Mouse (Mus musculus) hindbrain, postnatal 0 days (tissue): ENCODE results near the gene Six5. TPM values are rescaled to one million over a fixed set of nuclear protein-coding genes. Genes with fewer than 3 reads are reported as not detected.

Experiments used
- ATAC-seq: fragments of 200-750 bp; cut with Nextera tagmentation; 2 replicates; pipeline ENCODE4 v1.8.0; 2017; ENCODE audit warnings: mild to moderate bottlenecking, moderate TSS enrichment, moderate library complexity
- DNase-seq: peaks from one replicate; pipeline ENCODE4 v3.0.0-alpha.2; 2015; ENCODE audit warnings: low spot score
- H3K27ac ChIP-seq: fragments of 300-500 bp; sonication (generic); 2 replicates; pipeline ENCODE4 v1.5.1; 2014; ENCODE audit warnings: mild to moderate bottlenecking
- H3K27me3 ChIP-seq: fragments of 300-500 bp; sonication (generic); 2 replicates; pipeline ENCODE4 v1.6.1; 2014; ENCODE audit warnings: low read length, mixed read lengths; ENCODE audit not compliant: insufficient read depth
- H3K36me3 ChIP-seq: fragments of 300-500 bp; sonication (generic); 2 replicates; pipeline ENCODE4 v1.6.1; 2014; ENCODE audit warnings: low read length, mixed read lengths; ENCODE audit not compliant: insufficient read depth
- H3K4me1 ChIP-seq: fragments of 300-500 bp; sonication (generic); 2 replicates; pipeline ENCODE4 v1.6.1; 2014; ENCODE audit warnings: antibody characterized with exemption, low read length, mixed read lengths; ENCODE audit not compliant: insufficient read depth
- H3K4me2 ChIP-seq: fragments of 300-500 bp; sonication (generic); 2 replicates; pipeline ENCODE4 v1.6.1; 2014; ENCODE audit warnings: low read depth, mild to moderate bottlenecking, low read length, moderate library complexity, mixed read lengths
- H3K4me3 ChIP-seq: fragments of 300-500 bp; sonication (generic); 2 replicates; pipeline ENCODE4 v1.5.1; 2014; ENCODE audit warnings: low read length
- H3K9ac ChIP-seq: fragments of 300-500 bp; sonication (generic); replicated peaks from 2 replicates; pipeline ENCODE4 v1.6.1; 2014; ENCODE audit warnings: mild to moderate bottlenecking, low read length, moderate library complexity, mixed read lengths
- H3K9me3 ChIP-seq: fragments of 300-500 bp; sonication (generic); 2 replicates; pipeline ENCODE4 v1.6.1; 2016; ENCODE audit warnings: low read length, mixed read lengths
- CTCF ChIP-seq: IDR thresholded peaks from 2 replicates; pipeline ENCODE4 v1.5.1; 2016; ENCODE audit warnings: antibody characterized with exemption, control low read depth, low read depth
- WGBS: fragments of 180-500 bp; shearing (Covaris S2); extraction: QIAGEN DNeasy Blood & Tissue Kit; methylation state at CpG from one replicate; pipeline ENCODE4 v1.1.7; 2014; 5-methylcytosine and 5-hydroxymethylcytosine counted together
- polyA plus RNA-seq: library from polyadenylated mRNA; unstranded; fragments of >200 nt; fragmentation: Nextera tagmentation; extraction: Ambion mirVana; gene quantifications from 2 replicates; pipeline ENCODE4 v1.2.1, GENCODE M21; 2015
- total RNA-seq: library from RNA; depleted of rRNA; stranded (reverse); fragments of >200 nt; gene quantifications from 2 replicates; pipeline ENCODE4 v1.2.3, GENCODE M21; 2014

Six5 gene
- total and polyA plus RNA-seq, 2 experiments from 2014 or later, result 1.5 to 12.1 TPM

- no peaks in the 10 kb centered on the region for H3K4me1 ChIP-seq
- H3K27me3 ChIP-seq, result no peaks in the 10 kb centered on the region
- no peak overlapping the region for H3K9ac ChIP-seq
- peaks cover 24% of the 10 kb centered on the region for H3K36me3 ChIP-seq
- no peak overlapping the region for H3K4me3 ChIP-seq
- no peak overlapping the region for H3K27ac ChIP-seq
- no peak overlapping the region for H3K4me2 ChIP-seq
- H3K9me3 ChIP-seq, result no peaks in the 10 kb centered on the region
- WGBS, result 69% methylated on average over 18 of the region's 18 CpGs
- ATAC-seq (no peak), DNase-seq (no peak)
- no peak for TF ChIP-seq CTCF
Measured at GRCm38 (mm10) chr7:19086760-19087159, 7.6 kb upstream of the Six5 start.

- Histone ChIP-seq H3K4me3 (no peak overlapping the region), H3K4me2 (no peak overlapping the region), H3K27ac (no peak overlapping the region), H3K9me3 (no peaks in the 10 kb centered on the region), H3K4me1 (0 out of 2 replicates have a peak, but pooled peaks cover 4% of the 10 kb centered on the region), H3K9ac (no peak overlapping the region), H3K36me3 (peaks cover 10% of the 10 kb centered on the region), H3K27me3 (no peaks in the 10 kb centered on the region)
- ATAC-seq, result no peak
- peak; percentile 76 for TF ChIP-seq CTCF
- 40% methylated on average over 10 of the region's 10 CpGs for WGBS
- DNase-seq, result peak; percentile 79
Measured at GRCm38 (mm10) chr7:19088813-19089212, 5.6 kb upstream of the Six5 start.

- Histone ChIP-seq H3K27me3 (peaks cover 5% of the 10 kb centered on the region; the same call in 1 of the 2 replicates), H3K4me1 (0 out of 2 replicates have a peak, but pooled peaks cover 4% of the 10 kb centered on the region), H3K27ac (no peak overlapping the region), H3K9ac (peak overlapping the region; percentile 22; the same call in 1 of the 2 replicates), H3K4me2 (peak overlapping the region; percentile 94), H3K36me3 (peaks cover 10% of the 10 kb centered on the region), H3K9me3 (no peaks in the 10 kb centered on the region), H3K4me3 (no peak overlapping the region)
- 44% methylated on average over 17 of the region's 17 CpGs for WGBS
- TF ChIP-seq CTCF, result no peak
- DNase-seq (no peak), ATAC-seq (no peak)
Measured at GRCm38 (mm10) chr7:19091913-19092312, 2.5 kb upstream of the Six5 start.

GRCm38 (mm10) chr7:19092381-19093173 lies 1.8 kb upstream of the Six5 start:
- DNase-seq (peak; percentile 62), ATAC-seq (peak; percentile 53)
- H3K27me3 ChIP-seq, result peaks cover 5% of the 10 kb centered on the region; the same call in 1 of the 2 replicates
- peak overlapping the region; percentile 22 for H3K9ac ChIP-seq
- H3K36me3 ChIP-seq, result peaks cover 10% of the 10 kb centered on the region
- H3K4me1 ChIP-seq, result 0 out of 2 replicates have a peak, but pooled peaks cover 4% of the 10 kb centered on the region
- 11% methylated on average over 38 of the region's 38 CpGs for WGBS
- no peak for TF ChIP-seq CTCF
- H3K4me3 ChIP-seq, result peak overlapping the region; percentile 10; the same call in 1 of the 2 replicates
- peak overlapping the region; percentile 11; the same call in 1 of the 2 replicates for H3K27ac ChIP-seq
- H3K4me2 ChIP-seq, result peak overlapping the region; percentile 94
- no peaks in the 10 kb centered on the region for H3K9me3 ChIP-seq

GRCm38 (mm10) chr7:19093174-19093521 lies 1.2 kb upstream of the Six5 start:
- H3K9me3 ChIP-seq, result no peaks in the 10 kb centered on the region
- DNase-seq (peak; percentile 78), ATAC-seq (peak; percentile 57)
- H3K27ac ChIP-seq, result peak overlapping the region; percentile 86; the same call in 1 of the 2 replicates
- peak overlapping the region; percentile 94 for H3K4me2 ChIP-seq
- peaks cover 10% of the 10 kb centered on the region for H3K36me3 ChIP-seq
- peak overlapping the region; percentile 49 for H3K4me3 ChIP-seq
- H3K27me3 ChIP-seq, result peaks cover 5% of the 10 kb centered on the region; the same call in 1 of the 2 replicates
- H3K4me1 ChIP-seq, result 0 out of 2 replicates have a peak, but pooled peaks cover 4% of the 10 kb centered on the region
- no peak overlapping the region for H3K9ac ChIP-seq
- peak; percentile 84 for TF ChIP-seq CTCF
- WGBS, result 10% methylated on average over 13 of the region's 15 CpGs

GRCm38 (mm10) chr7:19093537-19094385 lies 633 bp upstream of the Six5 start:
- DNase-seq (peak; percentile 93), ATAC-seq (peak; percentile 82)
- no peak; the same call in 1 of the 2 replicates for TF ChIP-seq CTCF
- Histone ChIP-seq H3K4me3 (peak overlapping the region; percentile 49), H3K9ac (peak overlapping the region; percentile 53), H3K4me1 (0 out of 2 replicates have a peak, but pooled peaks cover 4% of the 10 kb centered on the region), H3K36me3 (peaks cover 10% of the 10 kb centered on the region), H3K9me3 (no peaks in the 10 kb centered on the region), H3K4me2 (peak overlapping the region; percentile 94), H3K27me3 (peaks cover 5% of the 10 kb centered on the region; the same call in 1 of the 2 replicates), H3K27ac (peak overlapping the region; percentile 86)
- 2% methylated on average over 43 of the region's 45 CpGs for WGBS
